In the genomic region with DNA sequence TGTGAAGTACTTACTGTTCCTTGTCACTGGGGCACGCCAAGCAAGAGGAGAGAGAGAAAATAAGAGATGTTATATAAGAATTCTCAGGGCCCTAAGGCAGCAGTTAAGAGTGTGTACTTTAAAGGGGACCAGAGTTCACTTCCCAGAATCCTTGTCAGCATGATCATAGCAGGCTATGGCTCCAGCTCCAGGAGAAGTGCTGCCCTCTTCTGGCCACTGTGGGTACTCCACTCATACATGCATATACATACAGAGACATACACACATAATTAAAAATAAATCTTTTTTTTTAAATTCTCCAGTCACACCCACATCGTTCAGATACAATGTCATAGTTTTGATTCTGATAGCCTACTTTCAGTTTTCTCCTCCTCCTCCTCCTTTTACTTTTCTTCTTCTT, we compare ENCODE assay signal across 1 mouse cellular context.
TF ChIP-seq lines count a peak whose summit lies in the region.

No protein-coding gene starts in this region.

TF ChIP-seq in MEL, 35 proteins besides CTCF, POLR2A, EP300 and RAD21:
- TF ChIP-seq POLR2AphosphoS5 (IDR thresholded peaks at IDR 0.05; ENCODE audit: borderline replicate concordance, low read depth, low read length) (no peak), ZMIZ1 (IDR thresholded peaks at IDR 0.05; ENCODE audit: low read depth, low read length) (no peak), TCF12 (IDR thresholded peaks at IDR 0.05; ENCODE audit: low read depth, low read length) (no peak), TBP (IDR thresholded peaks at IDR 0.05; ENCODE audit: low read depth, low read length) (no peak), MYB (IDR thresholded peaks at IDR 0.05; ENCODE audit: low read depth, low read length) (no peak)
